Mouse (Mus musculus): ENCODE results near the gene Gm9803.

GRCm38 (mm10) chr10:43512976-43513375, 10.9 kb upstream of the Gm9803 start:
- TF ChIP-seq TAL1 (IDR thresholded peaks at IDR 0.05; ENCODE audit: low read length), result no peak
- no peak for TF ChIP-seq GATA1 (IDR thresholded peaks at IDR 0.05; ENCODE audit: low read length)
